In the genomic region with DNA sequence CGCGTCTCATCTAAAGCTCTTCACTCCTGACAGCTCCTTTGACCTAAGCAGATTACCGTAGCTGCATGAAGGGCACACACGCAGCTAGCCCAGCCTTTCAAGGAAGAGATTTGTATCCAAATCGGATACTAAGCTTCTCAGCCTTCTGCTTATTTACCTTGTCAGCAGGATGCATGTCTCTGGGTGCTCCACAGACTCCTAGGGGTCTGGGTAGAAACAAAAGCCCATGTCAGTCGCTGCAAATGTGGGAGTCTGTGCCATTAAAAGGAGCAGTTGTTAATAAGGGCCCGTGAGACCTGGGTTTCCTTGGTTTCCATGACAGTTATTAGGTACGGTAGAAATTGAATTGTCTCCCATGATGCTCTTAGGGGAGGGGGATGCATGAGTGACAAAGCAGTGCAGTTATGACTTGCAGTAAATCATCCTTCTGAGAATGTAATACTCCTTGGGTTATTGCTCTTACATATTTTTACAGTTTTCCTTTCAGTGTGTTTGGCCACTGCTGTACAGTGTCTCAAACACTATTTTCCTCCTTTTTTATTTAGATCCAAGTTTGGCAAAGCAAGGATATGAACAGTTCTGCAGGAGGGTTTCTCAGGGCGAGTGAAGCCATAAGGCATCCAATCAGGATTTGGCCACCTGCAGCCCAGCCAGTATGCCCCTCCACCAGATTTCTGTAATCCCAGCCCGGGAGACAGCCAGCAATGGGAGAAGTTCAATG, we compare ENCODE assay signal across 13 mouse cellular contexts.
DNase-seq lines count a peak whose midpoint lies in the region; ATAC-seq and TF ChIP-seq lines count a peak whose summit lies in the region.
"Had no signal": no experiment of that assay in that cellular context is flagged by ENCODE, and none has a peak within 500 bp of the region (broad histone marks: within the 10 kb centered on the region; RNA-seq: fewer than 3 reads in every experiment).

No protein-coding gene starts in this region.

- no peaks in the 10 kb centered on the region for H3K27me3 ChIP-seq in heart, embryonic 15.5 days
- H3K27me3 ChIP-seq in forebrain, embryonic 11.5 days (ENCODE audit: control insufficient read depth, insufficient read depth, low read length): no peaks in the 10 kb centered on the region
- no peaks in the 10 kb centered on the region for H3K27me3 ChIP-seq in hindbrain, postnatal 0 days (ENCODE audit: insufficient read depth, low read length)
- no peaks in the 10 kb centered on the region for H3K27me3 ChIP-seq in neural tube, embryonic 15.5 days (replicated peaks)
- H3K27me3 ChIP-seq: liver, embryonic 13.5 days had no signal

- H3K9ac ChIP-seq in heart, embryonic 15.5 days: no peak overlapping the region
- H3K9ac ChIP-seq in forebrain, embryonic 11.5 days (ENCODE audit: low read length): no peak overlapping the region
- no peak overlapping the region for H3K9ac ChIP-seq in hindbrain, postnatal 0 days (replicated peaks; ENCODE audit: low read length)
- H3K9ac ChIP-seq in neural tube, embryonic 15.5 days (replicated peaks): 0 out of 2 replicates have a peak overlapping the region, but pooled peaks have one; percentile 1
- H3K9ac ChIP-seq: liver, embryonic 13.5 days had no signal

- H3K36me3 ChIP-seq in heart, embryonic 15.5 days: no peaks in the 10 kb centered on the region
- no peaks in the 10 kb centered on the region for H3K36me3 ChIP-seq in forebrain, embryonic 11.5 days (ENCODE audit: control insufficient read depth, insufficient read depth, low read length)
- no peaks in the 10 kb centered on the region for H3K36me3 ChIP-seq in hindbrain, postnatal 0 days (ENCODE audit: insufficient read depth, low read length)
- no peaks in the 10 kb centered on the region for H3K36me3 ChIP-seq in neural tube, embryonic 15.5 days
- H3K36me3 ChIP-seq: liver, embryonic 13.5 days had no signal

- no peaks in the 10 kb centered on the region for H3K9me3 ChIP-seq in heart, embryonic 15.5 days (replicated peaks)
- no peaks in the 10 kb centered on the region for H3K9me3 ChIP-seq in forebrain, embryonic 11.5 days (ENCODE audit: control insufficient read depth, low read length)
- H3K9me3 ChIP-seq in hindbrain, postnatal 0 days (ENCODE audit: low read length): no peaks in the 10 kb centered on the region
- no peaks in the 10 kb centered on the region for H3K9me3 ChIP-seq in neural tube, embryonic 15.5 days (replicated peaks)
- H3K9me3 ChIP-seq: liver, embryonic 13.5 days had no signal

- 14% methylated on average over 10 of the region's 10 CpGs for WGBS in heart, embryonic 15.5 days
- 2% methylated on average over 10 of the region's 10 CpGs for WGBS in forebrain, embryonic 11.5 days
- 2% methylated on average over 10 of the region's 10 CpGs for WGBS in hindbrain, postnatal 0 days
- 6% methylated on average over 10 of the region's 10 CpGs for WGBS in neural tube, embryonic 15.5 days

- DNase-seq in heart, adult 8-10 months (ENCODE audit: low spot score): no peak
- peak; percentile 46 for DNase-seq in forebrain, embryonic 11.5 days (ENCODE audit: low spot score)
- DNase-seq in hindbrain, postnatal 0 days (ENCODE audit: low spot score): peak; percentile 55
- DNase-seq in layer of hippocampus, adult 9-10 months (ENCODE audit: low spot score): no peak
- no peak for DNase-seq in gastrocnemius, adult 8-10 months (ENCODE audit: low spot score in 2 of 2)
- no peak for DNase-seq in c-Kit-positive CD71-positive TER-119-positive erythroid progenitor cells, embryonic 14.5 days (ENCODE audit: low spot score)
- DNase-seq: adrenal gland, postnatal 36 days; cerebellum, adult 9-11 months; liver, embryonic 13.5 days; right cerebral cortex, postnatal 14 days had no signal

- H3K4me1 ChIP-seq in heart, embryonic 15.5 days (replicated peaks): no peaks in the 10 kb centered on the region
- no peaks in the 10 kb centered on the region for H3K4me1 ChIP-seq in forebrain, embryonic 11.5 days (replicated peaks; ENCODE audit: control insufficient read depth, insufficient read depth, low read length)
- H3K4me1 ChIP-seq in hindbrain, postnatal 0 days (ENCODE audit: insufficient read depth, low read length): no peaks in the 10 kb centered on the region
- peaks cover 13% of the 10 kb centered on the region for H3K4me1 ChIP-seq in neural tube, embryonic 15.5 days
- H3K4me1 ChIP-seq: liver, embryonic 13.5 days had no signal

- ATAC-seq in heart, embryonic 15.5 days (replicated peaks; ENCODE audit: insufficient number of reproducible peaks, insufficient read depth, low FRiP score, low read depth): no peak
- ATAC-seq in forebrain, embryonic 11.5 days (replicated peaks; ENCODE audit: low FRiP score): peak; percentile 75
- peak; percentile 92 for ATAC-seq in hindbrain, postnatal 0 days
- peak; percentile 79 for ATAC-seq in neural tube, embryonic 15.5 days (ENCODE audit: low FRiP score)

- 0 out of 2 replicates have a peak overlapping the region, but pooled peaks have one; percentile 18 for H3K4me2 ChIP-seq in heart, embryonic 15.5 days
- peak overlapping the region; percentile 26; the same call in 1 of the 2 replicates for H3K4me2 ChIP-seq in forebrain, embryonic 11.5 days (ENCODE audit: low read depth, low read length, severe bottlenecking)
- peak overlapping the region; percentile 43 for H3K4me2 ChIP-seq in hindbrain, postnatal 0 days (ENCODE audit: low read depth, low read length)
- H3K4me2 ChIP-seq in neural tube, embryonic 15.5 days: peak overlapping the region; percentile 38
- H3K4me2 ChIP-seq: liver, embryonic 13.5 days had no signal

- H3K27ac ChIP-seq in heart, embryonic 15.5 days: no peak overlapping the region
- no peak overlapping the region for H3K27ac ChIP-seq in forebrain, embryonic 11.5 days (ENCODE audit: low read depth, low read length)
- peak overlapping the region; percentile 62 for H3K27ac ChIP-seq in hindbrain, postnatal 0 days
- H3K27ac ChIP-seq in neural tube, embryonic 15.5 days (replicated peaks): 0 out of 2 replicates have a peak overlapping the region, but pooled peaks have one; percentile 41
- H3K27ac ChIP-seq: kidney, postnatal 0 days; liver, embryonic 13.5 days had no signal

- TF ChIP-seq CTCF in hindbrain, postnatal 0 days (IDR thresholded peaks at IDR 0.05; ENCODE audit: low read depth): no peak

- no peak overlapping the region for H3K4me3 ChIP-seq in heart, embryonic 15.5 days
- H3K4me3 ChIP-seq in forebrain, embryonic 11.5 days (ENCODE audit: low read depth, low read length): no peak overlapping the region
- peak overlapping the region; percentile 15 for H3K4me3 ChIP-seq in hindbrain, postnatal 0 days (ENCODE audit: low read length)
- no peak overlapping the region for H3K4me3 ChIP-seq in neural tube, embryonic 15.5 days (replicated peaks)
- H3K4me3 ChIP-seq: liver, embryonic 13.5 days had no signal

Comparison
In these comparisons a context has a peak if more than half of its experiments do, and no peak if none do; other contexts are left out.
1. H3K27ac ChIP-seq: peak in hindbrain, postnatal 0 days (single experiment) and neural tube, embryonic 15.5 days (single experiment); none in heart, embryonic 15.5 days (single experiment) and forebrain, embryonic 11.5 days (single experiment).
2. DNase-seq: peak in forebrain, embryonic 11.5 days (single experiment) and hindbrain, postnatal 0 days (single experiment); none in heart, adult 8-10 months (single experiment), layer of hippocampus, adult 9-10 months (single experiment), gastrocnemius, adult 8-10 months (0 of 2) and c-Kit-positive CD71-positive TER-119-positive erythroid progenitor cells, embryonic 14.5 days (single experiment).
3. Peak in every context shown above with its lines, with median percentiles within 50 percentile points of each other: H3K4me2 ChIP-seq.